Mouse (Mus musculus) brain, embryonic 14.5 days (tissue): ENCODE data around the gene Mapkapk3.

ENCODE experiments used
- CTCF ChIP-seq: fragments of 200-500 bp; IDR thresholded peaks from 2 replicates; pipeline ENCODE4 v1.5.1; 2012; ENCODE audit warnings: inconsistent platforms, mild to moderate bottlenecking, moderate library complexity, borderline replicate concordance; ENCODE audit not compliant: insufficient read depth, insufficient read length; ENCODE audit errors: extremely low read depth
- POLR2A ChIP-seq: fragments of 200-500 bp; IDR thresholded peaks from 2 replicates; pipeline ENCODE4 v1.6.1; 2012; ENCODE audit warnings: mild to moderate bottlenecking, inconsistent platforms, borderline replicate concordance; ENCODE audit not compliant: poor library complexity, insufficient read depth, insufficient read length, severe bottlenecking; ENCODE audit errors: extremely low read depth

GRCm38 (mm10) chr9:107278527-107279377, 10.9 kb downstream of the Mapkapk3 start:
- TF ChIP-seq POLR2A (no peak), CTCF (no peak)
